Mouse (Mus musculus) kidney, postnatal 25 days (tissue): ENCODE measurements around the gene Def6.
A peak's percentile ranks its signal among the peaks of the same experiment; 100 is the strongest.

Experiments
- DNase-seq, 2 experiments: peaks; one replicate each; pipeline ENCODE4 v3.0.0; 2021; ENCODE audit warnings: mixed read lengths in 2 of 2

Def6 gene

DNA sequence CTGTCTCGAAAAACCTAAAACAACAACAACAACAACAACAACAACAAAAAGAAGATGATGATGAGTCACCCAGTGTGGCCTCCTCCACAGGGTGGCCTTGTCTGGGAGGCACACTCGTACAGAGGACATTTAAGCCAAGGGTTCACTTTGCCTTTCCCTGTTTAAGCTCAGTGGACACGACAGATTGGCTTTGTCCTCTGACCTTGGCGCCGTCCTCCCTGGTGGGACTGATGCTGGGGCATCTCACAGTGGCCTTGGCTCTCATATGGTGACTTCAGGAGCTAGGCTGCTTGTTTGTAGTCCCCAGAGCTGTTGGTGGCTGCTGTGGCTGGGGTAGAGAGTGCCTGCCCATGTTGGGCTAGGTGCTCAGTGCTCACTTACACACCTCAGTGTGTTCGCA is 36.6 kb downstream of the Def6 start:
- DNase-seq = no peak

- no peak for DNase-seq
Measured at GRCm38 (mm10) chr17:28244714-28245113, 37.1 kb downstream of the Def6 start.

- no peak for DNase-seq
Measured at GRCm38 (mm10) chr17:28246640-28247039, 39.1 kb downstream of the Def6 start.

- peak; percentile 22 to 60 for DNase-seq
Measured at GRCm38 (mm10) chr17:28247613-28248012, 40.0 kb downstream of the Def6 start.

DNA sequence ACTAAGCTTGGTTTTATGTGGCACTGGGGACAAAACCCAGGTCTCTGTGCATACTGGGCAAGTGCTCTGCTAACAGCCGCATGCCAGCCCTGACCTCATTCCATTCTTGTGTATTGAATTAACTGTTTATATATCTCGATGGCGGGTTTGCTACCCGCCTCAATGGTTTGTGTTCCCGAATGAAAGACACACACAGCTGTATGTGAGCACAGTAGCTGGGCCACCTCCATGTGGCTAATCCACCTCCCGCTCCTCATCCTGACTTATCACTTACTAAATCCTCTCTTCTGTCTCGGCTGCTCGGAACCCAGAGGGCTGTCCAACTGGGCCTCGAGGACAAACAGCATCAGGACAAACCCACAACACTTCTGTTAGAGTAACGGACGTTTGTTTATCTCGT is 41.5 kb downstream of the Def6 start:
- DNase-seq = no peak

DNA sequence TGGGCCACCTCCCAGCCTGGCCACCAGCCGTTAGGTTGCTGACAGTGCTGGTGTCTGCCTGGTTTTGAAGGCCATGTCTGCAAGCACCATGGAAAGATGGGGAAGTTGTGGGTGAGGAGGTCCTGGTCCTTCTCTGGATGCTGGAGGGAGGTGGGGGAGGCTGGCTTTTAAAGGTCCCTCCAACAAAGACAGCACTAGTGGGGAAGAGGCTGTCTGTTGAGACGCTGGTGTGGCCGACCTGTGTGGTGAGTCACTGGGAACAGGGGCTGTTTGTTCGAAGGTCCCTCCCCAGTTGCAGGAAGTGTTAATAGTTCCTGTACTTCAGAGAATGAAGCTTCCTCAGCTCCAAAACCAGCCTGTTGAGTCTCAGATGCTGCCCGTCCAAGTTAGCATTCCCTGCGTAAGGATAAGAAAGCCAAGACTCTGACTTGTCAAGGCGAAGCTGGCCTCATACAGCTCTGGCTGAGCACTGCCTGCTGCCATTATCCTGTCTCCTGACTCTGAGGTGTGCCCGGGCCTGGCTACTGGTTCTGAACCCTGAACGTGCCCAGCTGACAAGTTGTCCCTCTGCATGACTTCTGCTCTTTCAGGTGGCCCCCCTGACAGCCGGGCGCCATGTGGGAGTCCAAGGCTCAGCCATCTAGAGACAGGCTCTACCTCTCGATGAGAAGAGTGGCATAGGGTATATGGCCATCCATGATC is 44.2 kb downstream of the Def6 start:
- no peak for DNase-seq

DNA sequence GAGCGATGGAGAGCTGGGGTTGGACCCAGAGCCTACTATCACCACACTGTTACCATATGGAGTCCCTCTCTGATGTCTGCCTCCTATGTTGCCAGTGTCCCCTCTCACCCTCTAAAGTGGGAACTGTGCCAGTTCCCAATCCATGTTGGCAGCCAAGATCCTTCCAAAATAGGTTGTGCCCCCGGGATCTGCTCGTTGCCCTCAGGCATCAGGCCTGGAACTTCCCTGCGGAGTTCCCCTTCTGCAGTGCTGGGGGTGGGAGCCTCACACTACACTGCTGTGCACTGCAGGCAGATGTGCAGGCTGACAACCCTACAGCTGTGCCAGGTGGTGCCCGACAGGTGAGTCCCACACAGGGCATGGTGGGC is 44.7 kb downstream of the Def6 start:
- DNase-seq = no peak

DNA sequence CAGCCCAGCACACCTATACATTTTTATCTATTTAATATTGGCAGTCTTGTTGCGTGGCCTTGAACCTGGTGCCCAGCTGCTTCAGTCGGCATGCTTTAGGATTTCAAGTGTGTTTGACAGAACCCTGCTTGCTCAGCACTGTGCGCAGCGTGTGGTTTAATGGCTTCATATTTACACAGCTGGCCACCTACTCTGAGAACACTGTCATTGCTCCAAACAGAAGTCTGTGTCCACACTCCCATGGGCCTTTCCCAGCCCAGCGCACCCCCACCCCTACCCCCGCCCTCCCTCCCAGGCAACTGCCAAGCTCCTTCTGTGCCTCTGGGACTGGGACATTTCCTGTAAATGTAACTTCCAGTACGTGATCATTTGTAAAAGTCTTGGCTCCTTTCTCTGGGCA is 45.6 kb downstream of the Def6 start:
- DNase-seq = peak; percentile 34 to 51

- DNase-seq = no peak
Measured at GRCm38 (mm10) chr17:28254804-28255203, 47.2 kb downstream of the Def6 start.

GRCm38 (mm10) chr17:28255651-28256050 is 48.1 kb downstream of the Def6 start:
- DNase-seq = no peak

GRCm38 (mm10) chr17:28256651-28257328 is 49.2 kb downstream of the Def6 start:
- DNase-seq = peak; percentile 67 to 68

GRCm38 (mm10) chr17:28258325-28258724 is 50.7 kb downstream of the Def6 start:
- no peak for DNase-seq

DNA sequence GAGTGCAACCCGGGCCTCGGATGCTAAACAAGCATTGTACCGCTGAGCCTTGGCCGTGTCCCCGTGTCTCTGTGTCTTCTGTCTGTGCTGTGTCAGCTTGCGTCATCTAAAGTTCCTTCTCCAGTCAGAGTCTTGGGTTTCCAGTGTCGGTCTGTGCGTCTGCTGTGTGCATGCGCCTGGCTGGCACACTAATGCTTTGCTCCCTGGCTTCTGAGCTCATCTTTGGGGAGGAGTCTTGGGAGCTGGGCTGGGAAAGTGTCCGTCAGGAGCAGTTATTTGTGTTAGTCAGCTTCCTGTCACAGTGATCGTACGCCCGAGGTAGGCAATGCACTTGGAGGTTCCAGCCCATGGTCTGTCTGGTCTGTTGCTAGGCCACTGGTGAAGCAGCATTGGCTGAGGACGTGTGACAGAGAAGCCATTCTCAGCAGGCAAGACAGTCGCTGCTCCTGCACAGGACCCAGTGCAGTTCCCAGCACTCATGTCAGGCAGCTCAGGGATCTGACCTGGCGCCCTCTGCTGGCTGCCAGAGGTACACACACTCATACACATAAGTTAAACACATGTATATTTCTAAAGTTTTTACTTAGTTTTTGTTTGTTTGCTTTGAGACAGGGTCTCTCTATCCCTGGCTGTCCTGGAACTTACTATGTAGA is 52.4 kb downstream of the Def6 start:
- DNase-seq = no peak

DNA sequence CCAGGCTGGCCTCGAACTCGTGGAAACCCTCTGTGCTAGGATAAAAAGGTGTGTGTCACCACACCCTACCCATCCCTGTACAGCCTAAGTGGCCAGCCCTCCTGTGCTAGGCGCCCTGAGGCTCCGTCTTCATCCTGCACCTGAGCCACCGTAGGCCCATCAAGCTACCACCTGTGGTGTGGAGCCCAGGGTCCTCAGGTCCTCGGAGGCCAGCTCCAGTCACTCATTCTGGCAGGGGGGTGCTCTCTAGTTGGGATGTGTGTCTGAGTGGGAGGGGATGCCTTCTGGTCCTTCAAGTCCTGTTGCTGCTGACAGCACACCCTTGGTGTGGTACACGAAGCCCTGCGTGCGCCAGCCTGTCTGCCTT is 52.9 kb downstream of the Def6 start:
- no peak for DNase-seq

DNA sequence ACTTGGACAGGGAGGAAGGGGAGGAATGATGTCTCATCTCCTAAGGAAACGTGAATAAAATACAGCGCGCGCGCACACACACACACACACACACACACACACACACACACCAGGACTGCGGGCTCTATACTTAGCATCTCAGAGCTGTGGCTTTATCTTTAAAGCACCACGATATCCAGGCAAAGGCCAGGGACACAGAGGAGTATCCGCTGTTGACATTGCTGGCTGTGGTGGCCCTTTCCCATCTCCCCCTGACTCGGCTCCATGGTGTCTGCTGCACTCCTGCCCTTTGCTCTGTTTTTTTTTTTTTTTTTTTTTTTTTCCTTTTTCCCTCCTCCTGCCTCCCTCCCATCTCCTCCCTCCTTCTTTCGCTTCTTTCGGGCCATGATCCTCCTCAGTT is 54.2 kb downstream of the Def6 start:
- peak in 1 of 2 experiments; percentile 53 for DNase-seq

DNA sequence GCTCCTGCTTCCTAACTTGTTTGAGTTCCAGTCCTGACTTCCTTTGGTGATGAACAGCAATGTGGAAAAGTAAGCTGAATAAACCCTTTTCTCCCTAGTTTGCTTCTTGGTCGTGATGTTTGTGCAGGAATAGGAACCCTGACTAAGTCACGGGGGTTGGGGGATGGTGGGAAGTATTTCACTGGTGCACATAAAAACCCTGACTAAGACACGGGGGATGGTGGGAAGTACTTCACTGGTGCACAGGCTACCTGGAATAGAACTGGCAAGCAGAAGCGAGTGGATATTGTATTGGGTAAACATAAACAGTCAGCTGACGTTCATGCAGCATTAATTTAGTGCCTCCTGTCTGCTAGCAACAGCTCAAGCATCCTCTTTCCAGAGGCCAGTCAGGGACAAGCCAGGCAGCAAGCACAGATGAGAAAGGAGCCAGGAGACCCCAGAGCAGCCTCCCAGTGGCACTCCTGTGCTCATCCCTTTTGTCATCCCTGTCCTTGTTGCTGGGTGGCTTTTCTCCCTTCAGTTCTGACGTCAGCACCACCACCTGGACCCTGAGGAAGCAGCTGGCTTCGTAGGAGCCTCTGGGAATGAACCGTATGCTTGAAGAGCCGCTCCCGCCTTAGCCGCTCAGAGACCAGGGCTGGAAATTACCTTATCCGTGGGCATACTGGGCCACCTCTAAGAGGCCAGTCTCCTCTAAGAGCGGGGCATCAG is 55.8 kb downstream of the Def6 start:
- DNase-seq = no peak

DNA sequence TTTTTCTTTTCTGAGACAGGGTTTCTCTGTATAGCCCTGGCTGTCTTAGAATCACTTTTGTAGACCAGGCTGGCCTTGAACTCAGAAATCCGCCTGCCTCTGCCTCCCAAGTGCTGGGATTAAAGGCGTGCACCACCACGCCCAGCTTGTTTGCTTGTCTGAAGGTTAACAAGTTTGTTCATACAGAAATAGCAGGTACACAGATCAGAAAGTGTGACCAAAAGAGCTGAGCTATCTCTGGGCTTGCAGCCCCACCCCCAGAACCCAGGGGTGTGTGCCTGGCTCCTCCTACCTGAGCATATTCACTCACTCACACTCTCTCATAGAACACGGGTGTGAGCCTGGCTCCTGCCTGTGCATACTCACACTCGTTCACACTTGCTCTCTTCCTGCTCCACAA is 59.7 kb downstream of the Def6 start:
- DNase-seq = no peak

GRCm38 (mm10) chr17:28270165-28270564 is 62.6 kb downstream of the Def6 start:
- DNase-seq = no peak

DNA sequence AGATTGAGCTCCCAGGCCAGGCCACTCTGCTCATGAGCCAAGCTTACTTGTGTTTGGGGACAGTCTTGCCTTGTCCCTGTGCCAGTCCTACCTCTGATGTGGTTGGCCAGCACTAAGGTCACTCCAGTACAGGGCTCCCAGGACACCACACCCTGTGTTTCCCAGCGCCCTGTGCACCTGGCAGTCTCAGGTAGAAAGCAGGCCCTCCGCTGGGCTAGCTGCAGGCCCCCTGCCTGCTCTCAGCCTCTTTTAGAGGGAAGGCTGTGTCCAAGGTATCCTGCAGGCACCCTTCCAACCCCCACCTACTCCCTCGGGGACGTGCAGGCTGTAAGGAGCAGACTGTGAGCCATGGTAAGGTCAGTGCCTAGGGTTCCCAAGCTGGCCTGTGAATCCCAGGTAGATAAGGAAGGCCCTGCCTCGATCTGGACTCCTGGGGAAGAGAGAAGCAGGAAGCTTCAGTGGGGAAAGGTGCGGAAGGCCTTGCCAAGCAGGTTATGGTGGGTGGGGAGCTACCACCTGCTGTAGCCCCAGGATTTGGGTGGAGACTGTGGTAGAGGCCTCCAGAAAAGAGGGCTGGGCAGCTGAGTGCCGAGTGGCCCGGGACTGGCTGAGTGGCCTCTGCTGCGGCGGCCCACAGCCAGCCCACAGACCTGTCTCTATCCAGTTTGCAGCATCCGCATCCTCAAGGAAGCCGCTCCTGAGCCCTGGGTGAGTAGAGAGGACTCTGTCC is 64.1 kb downstream of the Def6 start:
- peak in 1 of 2 experiments; percentile 58 for DNase-seq

DNA sequence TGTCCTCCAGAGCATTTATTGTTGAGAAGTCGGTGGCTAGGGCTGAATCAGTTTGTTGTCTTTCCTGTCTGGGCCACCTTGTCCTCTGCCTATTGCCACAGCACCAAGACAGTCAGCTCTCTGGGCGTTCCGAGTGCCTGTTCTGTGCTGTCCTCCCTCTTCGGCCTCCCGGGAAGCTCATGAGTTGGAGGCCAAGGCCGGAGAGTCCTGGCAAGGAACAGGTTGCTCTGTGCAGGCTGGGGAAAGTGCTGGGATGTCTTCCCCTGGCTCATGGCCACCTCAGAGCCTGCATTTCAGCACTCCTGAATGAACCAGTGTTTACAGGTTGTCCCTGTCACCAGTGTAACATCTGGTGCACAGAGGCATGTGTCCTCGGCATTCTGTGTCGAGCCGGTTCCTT is 64.7 kb downstream of the Def6 start:
- no peak for DNase-seq

DNA sequence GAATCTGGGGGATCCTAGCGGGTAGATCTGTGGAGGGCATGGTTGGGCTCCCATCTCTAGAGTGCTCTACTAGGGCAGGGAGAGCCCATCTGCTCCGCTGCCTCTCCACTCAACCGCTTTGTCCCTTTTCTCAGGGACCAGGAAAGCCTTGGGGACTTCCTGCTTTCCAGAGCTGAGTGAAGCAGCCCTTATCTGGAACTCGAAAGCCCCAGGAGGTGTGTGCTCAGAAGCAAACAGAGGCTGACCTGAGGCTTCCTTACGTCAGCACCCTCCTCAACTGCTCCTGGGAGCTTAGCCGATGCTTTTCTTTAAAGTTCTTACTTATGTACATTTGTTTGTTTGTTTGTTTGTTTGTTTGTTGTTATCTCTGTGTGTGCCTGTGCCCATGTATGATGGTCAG is 65.3 kb downstream of the Def6 start:
- no peak for DNase-seq

DNA sequence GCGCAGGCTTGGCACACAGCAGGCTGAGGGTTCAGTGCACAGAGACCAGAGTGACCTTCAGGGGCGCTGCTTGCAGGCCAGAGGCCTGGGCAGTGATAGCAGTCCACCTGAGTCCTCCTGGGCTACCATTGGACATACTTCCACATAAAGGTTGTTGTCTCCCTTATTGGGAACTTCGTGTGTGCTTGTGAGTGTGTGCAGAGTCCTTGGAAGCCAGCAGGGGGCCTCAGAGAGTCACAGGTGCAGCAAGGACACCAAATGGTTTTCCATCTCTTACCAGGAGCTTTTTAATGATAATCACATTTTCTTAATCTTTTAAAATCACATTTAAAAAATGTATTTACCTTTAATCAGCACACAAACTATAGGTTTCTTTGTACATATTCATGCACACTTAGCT is 67.2 kb downstream of the Def6 start:
- peak; percentile 47 to 49 for DNase-seq

DNA sequence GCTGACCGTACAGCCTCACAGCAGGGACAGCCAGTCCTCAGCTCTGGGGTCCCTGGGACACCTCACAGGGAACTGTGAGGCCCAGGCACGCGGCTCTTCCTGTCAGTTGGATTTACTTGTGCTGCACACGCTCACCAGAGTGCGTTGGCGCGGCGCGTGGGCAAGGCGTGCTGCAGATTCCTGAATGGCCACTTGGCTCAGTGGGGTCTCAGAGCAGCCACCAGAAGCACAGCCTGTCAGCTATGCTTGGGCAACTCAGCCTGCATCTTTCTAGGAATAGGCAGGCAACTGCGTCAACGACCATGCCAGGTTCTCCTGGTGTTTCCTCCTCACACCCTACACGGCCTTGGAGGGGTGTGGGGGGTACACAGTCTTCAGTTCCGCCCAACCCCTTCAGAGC is 69.6 kb downstream of the Def6 start:
- no peak for DNase-seq
